Mouse (Mus musculus) neural tube, embryonic 14.5 days (tissue): ENCODE data around the gene Pi16. TPM values are rescaled to one million over a fixed set of nuclear protein-coding genes. Genes with fewer than 3 reads are reported as not detected.
"Not testable (repeated sequence)": the region's sequence is repeated elsewhere in the genome, so short reads cannot be mapped to it uniquely, and the experiment has no call there.

Experiments
- ATAC-seq: fragments of 200-750 bp; cut with Nextera tagmentation; 2 replicates; pipeline ENCODE4 v1.8.0; 2017; ENCODE audit warnings: low read depth, mild to moderate bottlenecking, moderate TSS enrichment, moderate library complexity
- H3K27ac ChIP-seq: fragments of 300-500 bp; sonication (generic); 2 replicates; pipeline ENCODE4 v1.5.1; 2014; ENCODE audit warnings: low read depth, mild to moderate bottlenecking, control low read depth, low read length, moderate library complexity, mixed read lengths
- H3K27me3 ChIP-seq: fragments of 300-500 bp; sonication (generic); 2 replicates; pipeline ENCODE4 v1.6.1; 2014; ENCODE audit warnings: low read length; ENCODE audit not compliant: control insufficient read depth, insufficient read depth
- H3K36me3 ChIP-seq: fragments of 300-500 bp; sonication (generic); 2 replicates; pipeline ENCODE4 v1.6.1; 2014; ENCODE audit warnings: low read length, mixed read lengths; ENCODE audit not compliant: control insufficient read depth, insufficient read depth
- H3K4me1 ChIP-seq: fragments of 300-500 bp; sonication (generic); 2 replicates; pipeline ENCODE4 v1.6.1; 2014; ENCODE audit warnings: low read length; ENCODE audit not compliant: control insufficient read depth, insufficient read depth
- H3K4me2 ChIP-seq: fragments of 300-500 bp; sonication (generic); 2 replicates; pipeline ENCODE4 v1.6.1; 2014; ENCODE audit warnings: mild to moderate bottlenecking, low read depth, low read length, control low read depth
- H3K4me3 ChIP-seq: fragments of 300-500 bp; sonication (generic); 2 replicates; pipeline ENCODE4 v1.5.1; 2014; ENCODE audit warnings: low read depth, low read length, control low read depth, mixed read lengths
- H3K9ac ChIP-seq: fragments of 300-500 bp; sonication (generic); replicated peaks from 2 replicates; pipeline ENCODE4 v1.6.1; 2014; ENCODE audit warnings: low read depth, mild to moderate bottlenecking, control low read depth, low read length, mixed read lengths
- H3K9me3 ChIP-seq: fragments of 300-500 bp; sonication (generic); 2 replicates; pipeline ENCODE4 v1.6.1; 2016; ENCODE audit warnings: low read length; ENCODE audit not compliant: control insufficient read depth
- WGBS: fragments of 180-500 bp; shearing (Covaris S2); extraction: QIAGEN DNeasy Blood & Tissue Kit; methylation state at CpG from one replicate; pipeline ENCODE4 v1.1.7; 2014; 5-methylcytosine and 5-hydroxymethylcytosine counted together
- polyA plus RNA-seq: library from polyadenylated mRNA; unstranded; fragments of >200 nt; fragmentation: Nextera tagmentation; extraction: Ambion mirVana; gene quantifications from 2 replicates; pipeline ENCODE4 v1.2.1, GENCODE M21; 2014

Pi16 gene
- 0.75 and 0.92 TPM in 2 replicates for polyA plus RNA-seq

GRCm38 (mm10) chr17:29317380-29317779 lies at the start of gene Pi16:
Gene Pi16 (plus strand): TSS chr17:29317680.
- H3K27ac ChIP-seq, H3K4me2 ChIP-seq, H3K4me3 ChIP-seq, H3K36me3 ChIP-seq, H3K9ac ChIP-seq, H3K9me3 ChIP-seq, H3K4me1 ChIP-seq, H3K27me3 ChIP-seq, ATAC-seq: not testable (repeated sequence)
- whole genome bisulfite sequencing: 89% methylated on average over 3 of the region's 3 CpGs

GRCm38 (mm10) chr17:29267931-29268681 lies 49.4 kb upstream of the Pi16 start:
- Histone ChIP-seq H3K4me1 (peaks cover 17% of the 10 kb centered on the region), H3K9me3 (no peaks in the 10 kb centered on the region), H3K4me3 (peak overlapping the region; percentile 91), H3K27ac (peak overlapping the region; percentile 63), H3K4me2 (peak overlapping the region; percentile 49), H3K36me3 (no peaks in the 10 kb centered on the region), H3K27me3 (no peaks in the 10 kb centered on the region), H3K9ac (peak overlapping the region; percentile 35)
- ATAC-seq: 0 out of 2 replicates have a peak, but pooled peaks have one; percentile 17
- 61% methylated on average over 6 of the region's 6 CpGs for WGBS

GRCm38 (mm10) chr17:29268682-29269348 lies 48.7 kb upstream of the Pi16 start, which contains the start of gene BC004004:
Gene BC004004 (plus strand): TSS chr17:29268788.
- peak; percentile 93 for ATAC-seq

GRCm38 (mm10) chr17:29269349-29269706 lies 48.2 kb upstream of the Pi16 start:
- peak overlapping the region; percentile 91 for H3K4me3 ChIP-seq
- no peaks in the 10 kb centered on the region for H3K27me3 ChIP-seq
- peak overlapping the region; percentile 91 for H3K9ac ChIP-seq
- WGBS: 22% methylated on average over 10 of the region's 10 CpGs
- H3K36me3 ChIP-seq: no peaks in the 10 kb centered on the region
- H3K4me1 ChIP-seq: peaks cover 16% of the 10 kb centered on the region
- peak overlapping the region; percentile 88; the same call in 1 of the 2 replicates for H3K27ac ChIP-seq
- H3K9me3 ChIP-seq: no peaks in the 10 kb centered on the region
- H3K4me2 ChIP-seq: peak overlapping the region; percentile 55
- ATAC-seq: no peak

More at GRCm38 (mm10) chr17:29268682-29269348, 48.7 kb upstream of the Pi16 start, which contains the start of gene BC004004:
- Histone ChIP-seq H3K9ac (peak within 1 kb of the TSS; percentile 91), H3K4me1 (peaks cover 16% of the 10 kb centered on the region), H3K4me3 (peak within 1 kb of the TSS; percentile 91), H3K27me3 (no peaks in the 10 kb centered on the region), H3K27ac (peak within 1 kb of the TSS; percentile 88), H3K9me3 (no peaks in the 10 kb centered on the region), H3K36me3 (no peaks in the 10 kb centered on the region), H3K4me2 (peak within 1 kb of the TSS; percentile 55)
- WGBS: under 1% methylated on average over 45 of the region's 63 CpGs

- no peak for ATAC-seq
These were observed 47.3 kb upstream of the Pi16 start for GRCm38 (mm10) chr17:29270148-29270698.

GRCm38 (mm10) chr17:29273156-29273555 lies 44.3 kb upstream of the Pi16 start:
- no peaks in the 10 kb centered on the region for H3K9me3 ChIP-seq
- H3K4me2 ChIP-seq: no peak overlapping the region
- H3K36me3 ChIP-seq: no peaks in the 10 kb centered on the region
- 75% methylated on average over 7 of the region's 7 CpGs for WGBS
- no peaks in the 10 kb centered on the region for H3K27me3 ChIP-seq
- no peak overlapping the region for H3K27ac ChIP-seq
- no peak for ATAC-seq
- no peak overlapping the region for H3K9ac ChIP-seq
- peaks cover 14% of the 10 kb centered on the region for H3K4me1 ChIP-seq
- no peak overlapping the region for H3K4me3 ChIP-seq

More at GRCm38 (mm10) chr17:29270148-29270698, 47.3 kb upstream of the Pi16 start:
- H3K4me2 ChIP-seq: peak overlapping the region; percentile 55
- H3K9ac ChIP-seq: no peak overlapping the region
- H3K27me3 ChIP-seq: no peaks in the 10 kb centered on the region
- no peaks in the 10 kb centered on the region for H3K36me3 ChIP-seq
- no peak overlapping the region for H3K4me3 ChIP-seq
- H3K4me1 ChIP-seq: peaks cover 14% of the 10 kb centered on the region
- no peak overlapping the region for H3K27ac ChIP-seq
- H3K9me3 ChIP-seq: no peaks in the 10 kb centered on the region
- WGBS: 95% methylated on average over 9 of the region's 9 CpGs

- H3K27ac ChIP-seq: no peak overlapping the region
- H3K9ac ChIP-seq: no peak overlapping the region
- H3K9me3 ChIP-seq: no peaks in the 10 kb centered on the region
- no peak overlapping the region for H3K4me3 ChIP-seq
- no peak for ATAC-seq
- H3K36me3 ChIP-seq: no peaks in the 10 kb centered on the region
- H3K27me3 ChIP-seq: no peaks in the 10 kb centered on the region
- 73% methylated on average over 11 of the region's 11 CpGs for WGBS
- H3K4me2 ChIP-seq: no peak overlapping the region
- H3K4me1 ChIP-seq: peaks cover 14% of the 10 kb centered on the region
These were observed 43.6 kb upstream of the Pi16 start for GRCm38 (mm10) chr17:29273889-29274288.

GRCm38 (mm10) chr17:29280422-29280821 lies 37.1 kb upstream of the Pi16 start:
- no peak overlapping the region for H3K4me2 ChIP-seq
- H3K4me1 ChIP-seq: no peaks in the 10 kb centered on the region
- H3K27me3 ChIP-seq: no peaks in the 10 kb centered on the region
- ATAC-seq: no peak
- H3K9me3 ChIP-seq: no peaks in the 10 kb centered on the region
- WGBS: 92% methylated on average over 5 of the region's 5 CpGs
- H3K36me3 ChIP-seq: peaks cover 10% of the 10 kb centered on the region; the same call in 1 of the 2 replicates
- no peak overlapping the region for H3K27ac ChIP-seq
- H3K4me3 ChIP-seq: no peak overlapping the region
- no peak overlapping the region for H3K9ac ChIP-seq

GRCm38 (mm10) chr17:29281541-29281940 lies 35.9 kb upstream of the Pi16 start:
- no peaks in the 10 kb centered on the region for H3K27me3 ChIP-seq
- no peak overlapping the region for H3K4me3 ChIP-seq
- no peak overlapping the region for H3K9ac ChIP-seq
- no peak overlapping the region for H3K27ac ChIP-seq
- peaks cover 10% of the 10 kb centered on the region; the same call in 1 of the 2 replicates for H3K36me3 ChIP-seq
- H3K9me3 ChIP-seq: no peaks in the 10 kb centered on the region
- 93% methylated on average over 5 of the region's 5 CpGs for WGBS
- H3K4me1 ChIP-seq: no peaks in the 10 kb centered on the region
- H3K4me2 ChIP-seq: no peak overlapping the region
- ATAC-seq: no peak
